Mouse (Mus musculus) midbrain, embryonic 13.5 days (tissue): ENCODE data around the gene Sae1. TPM values are rescaled to one million over a fixed set of nuclear protein-coding genes. Genes with fewer than 3 reads are reported as not detected.
A peak's percentile ranks its signal among the peaks of the same experiment; 100 is the strongest.

Experiments used
- ATAC-seq: fragments of 200-750 bp; cut with Nextera tagmentation; 2 replicates; pipeline ENCODE4 v1.8.0; 2017; ENCODE audit warnings: mild to moderate bottlenecking, moderate TSS enrichment, moderate library complexity
- H3K27ac ChIP-seq: fragments of 300-500 bp; sonication (generic); 2 replicates; pipeline ENCODE4 v1.5.1; 2015; ENCODE audit warnings: inconsistent platforms, mild to moderate bottlenecking, moderate library complexity
- H3K27me3 ChIP-seq: fragments of 300-500 bp; sonication (generic); 2 replicates; pipeline ENCODE4 v1.6.1; 2015; ENCODE audit warnings: mild to moderate bottlenecking, inconsistent platforms
- H3K36me3 ChIP-seq: fragments of 300-500 bp; sonication (generic); 2 replicates; pipeline ENCODE4 v1.6.1; 2015; ENCODE audit warnings: mild to moderate bottlenecking, inconsistent platforms
- H3K4me1 ChIP-seq: fragments of 300-500 bp; sonication (generic); replicated peaks from 2 replicates; pipeline ENCODE4 v1.6.1; 2015; ENCODE audit warnings: inconsistent platforms
- H3K4me2 ChIP-seq: fragments of 300-500 bp; sonication (generic); replicated peaks from 2 replicates; pipeline ENCODE4 v1.6.1; 2015; ENCODE audit warnings: moderate library complexity, mild to moderate bottlenecking, inconsistent platforms
- H3K4me3 ChIP-seq: fragments of 300-500 bp; sonication (generic); replicated peaks from 2 replicates; pipeline ENCODE4 v1.5.1; 2015; ENCODE audit warnings: mild to moderate bottlenecking, inconsistent platforms
- H3K9ac ChIP-seq: fragments of 300-500 bp; sonication (generic); replicated peaks from 2 replicates; pipeline ENCODE4 v1.6.1; 2015; ENCODE audit warnings: mild to moderate bottlenecking, inconsistent platforms
- H3K9me3 ChIP-seq: fragments of 300-500 bp; sonication (generic); 2 replicates; pipeline ENCODE4 v1.6.1; 2016; ENCODE audit warnings: mild to moderate bottlenecking, inconsistent platforms
- WGBS: fragments of 180-500 bp; shearing (Covaris S2); methylation state at CpG from one replicate; pipeline ENCODE4 v1.1.7; 2015; 5-methylcytosine and 5-hydroxymethylcytosine counted together
- polyA plus RNA-seq: library from polyadenylated mRNA; unstranded; fragments of >200 nt; fragmentation: Nextera tagmentation; extraction: Ambion mirVana; gene quantifications from 2 replicates; pipeline ENCODE4 v1.2.1, GENCODE M21; 2015

Gene Sae1
- polyA plus RNA-seq, 1 experiment from 2014 or later, result 267 TPM

DNA sequence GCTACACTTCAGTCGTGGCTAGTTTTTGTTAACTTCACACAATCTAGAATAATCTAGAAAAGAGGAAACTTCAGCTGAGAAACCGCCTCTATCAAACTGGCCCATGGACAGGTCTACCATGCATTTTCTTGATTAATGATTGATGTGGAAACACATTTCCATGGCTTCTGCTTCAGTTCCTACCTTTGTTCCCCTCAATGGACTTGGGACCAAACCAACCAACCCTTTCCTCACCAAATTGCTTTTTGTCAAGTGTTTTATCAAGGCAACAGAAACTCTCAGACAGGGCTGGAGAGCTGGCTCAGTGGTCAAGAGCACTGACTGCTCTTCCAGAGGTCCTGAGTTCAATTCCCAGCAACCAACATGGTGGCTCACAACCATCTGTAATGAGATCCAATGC is 17.0 kb downstream of the Sae1 start:
- no peak overlapping the region for H3K4me2 ChIP-seq
- no peak for ATAC-seq
- H3K9me3 ChIP-seq, result no peaks in the 10 kb centered on the region
- H3K27ac ChIP-seq, result no peak overlapping the region
- H3K4me1 ChIP-seq, result peaks cover 11% of the 10 kb centered on the region
- peaks cover 75% of the 10 kb centered on the region for H3K36me3 ChIP-seq
- H3K4me3 ChIP-seq, result no peak overlapping the region
- 94% methylated on average over 2 of the region's 2 CpGs for WGBS
- peaks cover 30% of the 10 kb centered on the region for H3K27me3 ChIP-seq
- H3K9ac ChIP-seq, result no peak overlapping the region

GRCm38 (mm10) chr7:16368835-16369234 is 18.8 kb downstream of the Sae1 start:
- Histone ChIP-seq H3K36me3 (peaks cover 74% of the 10 kb centered on the region), H3K4me1 (peaks cover 25% of the 10 kb centered on the region), H3K27me3 (peaks cover 33% of the 10 kb centered on the region), H3K9ac (no peak overlapping the region), H3K4me2 (no peak overlapping the region), H3K4me3 (no peak overlapping the region), H3K9me3 (no peaks in the 10 kb centered on the region), H3K27ac (no peak overlapping the region)
- ATAC-seq, result no peak
- 94% methylated on average over 2 of the region's 2 CpGs for WGBS

DNA sequence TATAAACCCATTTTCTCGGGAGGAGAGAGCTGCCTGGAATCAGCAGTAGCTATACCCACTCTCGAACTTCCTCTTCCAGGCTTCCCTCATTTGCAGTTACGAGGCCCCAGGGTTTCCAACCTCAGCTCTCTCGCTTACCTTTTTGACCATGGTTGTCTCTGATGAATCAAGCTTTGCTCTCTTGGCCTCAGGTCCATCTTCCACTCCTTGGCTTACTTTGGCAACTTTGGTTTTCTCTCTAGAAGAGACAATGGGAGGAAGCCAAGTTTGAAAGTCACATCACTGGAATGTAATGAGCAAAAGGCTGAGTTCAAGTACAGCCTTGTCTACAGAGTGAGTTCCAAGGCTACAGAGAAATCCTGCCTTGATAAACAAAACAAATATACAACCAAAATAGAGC is 20.9 kb downstream of the Sae1 start:
- peaks cover 78% of the 10 kb centered on the region for H3K36me3 ChIP-seq
- H3K4me1 ChIP-seq, result peaks cover 25% of the 10 kb centered on the region
- 84% methylated on average over 4 of the region's 4 CpGs for WGBS
- H3K9me3 ChIP-seq, result no peaks in the 10 kb centered on the region
- no peak overlapping the region for H3K27ac ChIP-seq
- ATAC-seq, result no peak
- H3K4me3 ChIP-seq, result no peak overlapping the region
- H3K9ac ChIP-seq, result no peak overlapping the region
- H3K4me2 ChIP-seq, result no peak overlapping the region
- peaks cover 33% of the 10 kb centered on the region for H3K27me3 ChIP-seq

DNA sequence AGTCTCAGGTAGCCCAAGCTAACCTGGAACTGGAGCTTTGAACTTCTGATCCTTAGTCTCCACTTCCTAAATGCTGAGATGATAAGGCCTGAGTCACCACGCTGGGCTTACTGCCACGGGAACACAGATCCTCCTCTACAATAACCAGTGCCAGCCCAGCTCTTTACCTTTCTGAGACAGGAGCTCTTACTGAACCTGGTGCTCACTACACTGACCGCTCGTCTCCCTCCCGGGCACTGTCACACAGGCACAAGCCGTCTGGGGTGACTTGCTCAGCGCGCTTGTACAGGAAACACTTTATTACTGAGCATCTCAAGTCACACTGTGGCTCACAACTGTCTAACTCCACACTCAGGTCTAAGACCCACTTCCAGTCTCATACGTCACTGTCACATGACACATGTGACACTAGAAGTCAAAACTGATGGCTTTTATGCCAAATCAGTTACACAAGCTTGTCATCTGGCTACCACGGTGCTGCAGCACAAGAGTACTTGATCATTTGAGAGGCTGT is 21.4 kb downstream of the Sae1 start:
- H3K27me3 ChIP-seq, result peaks cover 33% of the 10 kb centered on the region
- H3K36me3 ChIP-seq, result peaks cover 77% of the 10 kb centered on the region
- no peak overlapping the region for H3K4me2 ChIP-seq
- H3K9ac ChIP-seq, result no peak overlapping the region
- H3K27ac ChIP-seq, result no peak overlapping the region
- no peaks in the 10 kb centered on the region for H3K9me3 ChIP-seq
- 71% methylated on average over 10 of the region's 10 CpGs for WGBS
- ATAC-seq, result no peak
- no peak overlapping the region for H3K4me3 ChIP-seq
- H3K4me1 ChIP-seq, result peaks cover 25% of the 10 kb centered on the region

DNA sequence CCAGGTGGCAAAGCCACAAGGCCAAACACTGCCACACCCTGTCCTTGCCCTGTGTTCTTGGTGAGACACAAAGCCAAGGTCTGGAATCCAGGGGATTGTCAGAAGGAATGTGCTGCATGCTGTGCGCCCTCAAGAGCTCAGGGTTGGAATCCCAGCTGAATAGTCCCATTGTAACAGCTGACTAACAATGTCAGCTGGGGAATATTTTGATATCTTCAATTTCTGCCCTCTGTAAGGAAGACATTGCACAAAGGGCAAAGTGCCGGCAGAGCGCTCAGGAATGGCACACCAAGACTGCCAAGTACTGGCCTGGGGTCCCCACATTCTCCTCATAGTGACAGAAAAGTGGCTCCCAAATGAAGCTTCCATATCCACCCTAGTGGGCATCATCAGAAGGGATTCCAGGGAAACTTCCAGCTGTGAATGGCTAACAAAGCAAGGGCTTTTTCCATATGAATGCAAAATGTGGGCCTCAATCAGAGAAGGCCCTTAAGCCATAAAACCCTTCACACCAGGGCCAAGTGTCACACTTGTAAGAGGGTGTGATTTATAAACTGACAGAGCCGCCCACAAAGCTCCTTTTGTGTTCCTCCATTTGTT is 22.6 kb downstream of the Sae1 start:
- no peak overlapping the region for H3K4me2 ChIP-seq
- H3K27ac ChIP-seq, result peak overlapping the region; percentile 30; the same call in 1 of the 2 replicates
- H3K27me3 ChIP-seq, result peaks cover 31% of the 10 kb centered on the region
- H3K9ac ChIP-seq, result no peak overlapping the region; the same call in 1 of the 2 replicates
- WGBS, result 20% methylated on average over 4 of the region's 4 CpGs
- H3K4me1 ChIP-seq, result peaks cover 25% of the 10 kb centered on the region
- peaks cover 69% of the 10 kb centered on the region for H3K36me3 ChIP-seq
- no peaks in the 10 kb centered on the region for H3K9me3 ChIP-seq
- no peak overlapping the region for H3K4me3 ChIP-seq
- peak; percentile 53; the same call in 1 of the 2 replicates for ATAC-seq

DNA sequence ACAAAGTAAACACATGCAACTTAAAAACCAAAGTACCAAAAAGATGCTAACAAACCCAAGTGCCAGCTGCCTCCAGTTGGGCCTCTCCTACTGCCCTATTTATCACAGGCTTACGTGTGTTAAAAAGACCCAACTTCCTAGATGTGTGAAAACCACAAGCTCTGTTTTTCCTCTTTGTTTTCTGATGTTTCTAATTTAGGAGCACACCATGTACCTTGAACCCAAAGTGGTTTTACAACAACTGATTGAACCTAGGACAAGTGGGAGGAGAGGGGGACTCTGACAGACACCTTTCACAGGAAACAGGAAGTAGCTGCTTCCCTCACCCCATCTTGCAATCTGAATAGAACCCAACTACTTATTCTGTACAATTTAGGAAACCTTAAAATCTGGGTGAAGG is 23.3 kb downstream of the Sae1 start:
- H3K9ac ChIP-seq, result no peak overlapping the region
- no peaks in the 10 kb centered on the region for H3K9me3 ChIP-seq
- H3K36me3 ChIP-seq, result peaks cover 63% of the 10 kb centered on the region
- no peak overlapping the region for H3K27ac ChIP-seq
- peaks cover 25% of the 10 kb centered on the region for H3K4me1 ChIP-seq
- H3K27me3 ChIP-seq, result peaks cover 30% of the 10 kb centered on the region
- no peak overlapping the region for H3K4me2 ChIP-seq
- 94% methylated on average over 1 of the region's 1 CpGs for WGBS
- H3K4me3 ChIP-seq, result no peak overlapping the region
- no peak for ATAC-seq

GRCm38 (mm10) chr7:16357602-16358001 is 30.0 kb downstream of the Sae1 start:
- Histone ChIP-seq H3K4me2 (no peak overlapping the region), H3K4me3 (no peak overlapping the region), H3K27ac (no peak overlapping the region), H3K27me3 (no peaks in the 10 kb centered on the region), H3K9me3 (no peaks in the 10 kb centered on the region), H3K9ac (no peak overlapping the region), H3K4me1 (no peaks in the 10 kb centered on the region), H3K36me3 (peaks cover 59% of the 10 kb centered on the region)
- ATAC-seq, result no peak
- 96% methylated on average over 3 of the region's 3 CpGs for WGBS

DNA sequence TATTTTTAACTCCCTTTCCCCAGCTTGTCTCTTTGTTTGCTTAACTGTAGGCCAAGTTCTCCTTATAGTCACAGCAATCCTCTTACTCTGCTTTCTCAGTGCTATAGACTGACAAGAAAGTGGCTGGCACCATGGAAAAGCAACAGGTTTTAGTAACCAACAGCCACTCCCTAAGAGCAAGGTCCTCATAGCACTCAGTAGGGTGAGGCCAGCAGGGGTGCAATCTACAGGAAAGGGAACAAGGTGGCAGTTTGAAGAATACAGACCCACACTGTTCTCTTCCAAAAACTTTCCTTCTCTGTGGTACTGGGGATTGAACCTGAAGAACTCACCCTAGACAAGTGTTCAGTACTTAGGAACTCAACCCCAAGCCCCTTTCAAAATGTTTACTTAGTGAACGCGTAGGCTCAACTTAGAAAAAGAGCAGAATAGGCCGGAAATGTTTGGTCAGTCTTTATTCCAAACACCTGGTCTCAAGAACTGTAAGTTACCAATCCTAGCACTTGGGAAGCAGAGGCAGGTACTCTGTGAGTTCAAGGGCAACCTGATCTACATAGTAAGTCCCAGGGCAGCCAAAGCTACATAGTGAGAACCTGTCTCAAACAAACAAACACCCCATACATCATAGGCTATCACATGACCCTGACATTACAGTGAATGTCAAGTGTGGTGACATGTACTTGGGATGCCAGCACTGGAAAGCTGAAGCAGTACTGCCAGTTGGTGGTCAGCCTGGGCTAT is 31.6 kb downstream of the Sae1 start:
- Histone ChIP-seq H3K27ac (no peak overlapping the region), H3K9me3 (no peaks in the 10 kb centered on the region), H3K4me1 (no peaks in the 10 kb centered on the region), H3K4me3 (no peak overlapping the region), H3K9ac (no peak overlapping the region), H3K27me3 (no peaks in the 10 kb centered on the region), H3K36me3 (peaks cover 69% of the 10 kb centered on the region), H3K4me2 (no peak overlapping the region)
- no peak for ATAC-seq
- WGBS, result 98% methylated on average over 3 of the region's 3 CpGs

- Histone ChIP-seq H3K4me2 (no peak overlapping the region), H3K4me1 (no peaks in the 10 kb centered on the region), H3K27ac (no peak overlapping the region), H3K9ac (no peak overlapping the region), H3K27me3 (no peaks in the 10 kb centered on the region), H3K4me3 (no peak overlapping the region), H3K9me3 (no peaks in the 10 kb centered on the region), H3K36me3 (peaks cover 45% of the 10 kb centered on the region)
- WGBS, result 93% methylated on average over 5 of the region's 5 CpGs
- no peak for ATAC-seq
Observed at GRCm38 (mm10) chr7:16349999-16350398, 37.6 kb downstream of the Sae1 start.

- no peaks in the 10 kb centered on the region for H3K4me1 ChIP-seq
- H3K27ac ChIP-seq, result no peak overlapping the region
- H3K9me3 ChIP-seq, result no peaks in the 10 kb centered on the region
- H3K4me3 ChIP-seq, result no peak overlapping the region
- H3K27me3 ChIP-seq, result no peaks in the 10 kb centered on the region
- peaks cover 35% of the 10 kb centered on the region for H3K36me3 ChIP-seq
- no peak overlapping the region for H3K9ac ChIP-seq
- 94% methylated on average over 4 of the region's 4 CpGs for WGBS
- no peak overlapping the region for H3K4me2 ChIP-seq
- no peak for ATAC-seq
Observed at GRCm38 (mm10) chr7:16345297-16345696, 42.3 kb downstream of the Sae1 start.

GRCm38 (mm10) chr7:16344598-16344997 is 43.0 kb downstream of the Sae1 start:
- Histone ChIP-seq H3K9ac (no peak overlapping the region; the same call in 1 of the 2 replicates), H3K4me2 (no peak overlapping the region), H3K9me3 (no peaks in the 10 kb centered on the region), H3K27me3 (no peaks in the 10 kb centered on the region), H3K4me3 (no peak overlapping the region), H3K27ac (no peak overlapping the region), H3K36me3 (peaks cover 30% of the 10 kb centered on the region), H3K4me1 (no peaks in the 10 kb centered on the region)
- ATAC-seq, result no peak
- 80% methylated on average over 3 of the region's 3 CpGs for WGBS

- WGBS, result 79% methylated on average over 2 of the region's 2 CpGs
- ATAC-seq, result no peak
- H3K9me3 ChIP-seq, result no peaks in the 10 kb centered on the region
- no peak overlapping the region for H3K27ac ChIP-seq
- H3K36me3 ChIP-seq, result peaks cover 58% of the 10 kb centered on the region
- no peak overlapping the region for H3K4me3 ChIP-seq
- no peak overlapping the region for H3K9ac ChIP-seq
- no peaks in the 10 kb centered on the region for H3K4me1 ChIP-seq
- no peak overlapping the region for H3K4me2 ChIP-seq
- H3K27me3 ChIP-seq, result no peaks in the 10 kb centered on the region
Observed at GRCm38 (mm10) chr7:16337733-16338132, 49.9 kb downstream of the Sae1 start.
